Mouse (Mus musculus) bone marrow macrophage, adult 2 months (primary cell): ENCODE data around the gene Col12a1.

ENCODE experiments used
- CTCF ChIP-seq: IDR thresholded peaks from 2 replicates; pipeline ENCODE4 v1.5.1; 2012; ENCODE audit warnings: low read depth, mild to moderate bottlenecking, low read length, moderate library complexity
- POLR2A ChIP-seq: IDR thresholded peaks from 2 replicates; pipeline ENCODE4 v1.6.1; 2012; ENCODE audit warnings: mild to moderate bottlenecking, low read depth, low read length, borderline replicate concordance

DNA sequence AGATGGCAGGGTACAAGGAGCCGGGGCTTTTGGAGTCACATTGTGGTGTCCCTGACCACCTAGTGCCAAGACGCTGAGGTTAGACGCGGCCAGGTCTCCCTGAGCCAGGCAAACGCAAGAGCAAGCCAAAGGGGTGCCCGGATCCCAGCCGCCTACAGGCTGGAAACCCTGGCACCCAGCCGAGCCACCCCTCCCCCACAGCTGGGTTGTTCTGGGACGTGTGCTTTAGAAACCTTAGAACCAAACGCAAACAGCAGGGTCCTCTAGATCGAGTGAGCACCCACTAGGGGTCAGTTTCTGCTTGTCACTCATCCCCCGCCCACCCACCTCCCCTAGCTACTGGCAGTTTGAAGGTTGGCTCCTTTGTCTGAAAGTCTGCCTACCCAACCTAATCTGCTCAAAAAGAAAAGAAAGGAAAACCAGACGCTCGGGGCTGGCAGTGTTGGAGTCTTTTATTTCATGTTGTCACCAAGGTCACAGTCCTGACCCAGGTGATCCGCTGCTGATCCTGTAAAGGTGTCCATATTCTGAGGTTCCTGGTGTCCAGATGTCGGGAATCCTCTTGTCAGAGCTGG lies 4.1 kb downstream of the Col12a1 start:
- TF ChIP-seq CTCF (no peak), POLR2A (no peak)
